Mouse (Mus musculus) mouse embryonic stem cell (cell line): ENCODE measurements around the gene Mvb12a.
"Not testable (repeated sequence)": the region's sequence is repeated elsewhere in the genome, so short reads cannot be mapped to it uniquely, and the experiment has no call there.

Experiments used
- in situ Hi-C, 2 experiments: fragments of 300-500 bp; cut with MboI; formaldehyde crosslinking; loops; 1 replicate in 1 of 2; 3 replicates in 1 of 2; pipeline ENCODE4 v1.14.3; 2019 to 2020; ENCODE audit warnings: low sequenced_read_pairs in 2 of 2, low pct_unique_long_range_greater_than_20kb in 1 of 2, mixed read lengths in 1 of 2; ENCODE audit not compliant: unreplicated experiment in 1 of 2

The Mvb12a gene

GRCm38 (mm10) chr8:71542632-71543343 is at the start of gene Mvb12a:
TSS of gene Mvb12a (plus strand) at chr8:71542922.
- in situ Hi-C loops = no loop called here

- in situ Hi-C loops = no loop called here
Measured at GRCm38 (mm10) chr8:71495039-71495438, 47.7 kb upstream of the Mvb12a start.

GRCm38 (mm10) chr8:71495811-71496210 is 46.9 kb upstream of the Mvb12a start:
- in situ Hi-C loops = no loop called here

- in situ Hi-C loops = no loop called here
Measured at GRCm38 (mm10) chr8:71496481-71496880, 46.2 kb upstream of the Mvb12a start.

- in situ Hi-C loops = no loop called here
Measured at GRCm38 (mm10) chr8:71497077-71497645, 45.6 kb upstream of the Mvb12a start.

- in situ Hi-C loops = no loop called here
Measured at GRCm38 (mm10) chr8:71497881-71498501, 44.7 kb upstream of the Mvb12a start.

- in situ Hi-C loops = no loop called here
Measured at GRCm38 (mm10) chr8:71498816-71499690, 43.7 kb upstream of the Mvb12a start.

DNA sequence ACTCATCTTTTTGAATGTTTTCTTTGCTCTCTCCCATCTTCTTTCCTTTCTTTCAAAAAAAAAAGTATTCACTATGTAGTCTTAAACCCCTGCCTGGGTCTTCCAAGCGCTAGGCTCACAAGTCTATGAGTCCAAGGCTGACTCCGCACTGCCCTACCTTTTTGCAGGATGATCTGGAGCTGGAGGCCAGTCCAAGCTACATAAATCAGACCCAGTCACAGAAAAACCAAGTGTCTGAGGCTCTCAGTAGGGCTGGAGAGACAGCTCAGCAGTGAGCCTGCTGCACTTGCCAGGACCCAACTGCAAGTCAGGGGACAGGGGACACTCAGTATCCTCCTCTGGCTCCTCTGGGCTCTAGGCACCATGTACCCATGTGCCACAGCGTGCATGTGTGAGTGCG is 38.4 kb upstream of the Mvb12a start:
- in situ Hi-C loops = no loop called here

DNA sequence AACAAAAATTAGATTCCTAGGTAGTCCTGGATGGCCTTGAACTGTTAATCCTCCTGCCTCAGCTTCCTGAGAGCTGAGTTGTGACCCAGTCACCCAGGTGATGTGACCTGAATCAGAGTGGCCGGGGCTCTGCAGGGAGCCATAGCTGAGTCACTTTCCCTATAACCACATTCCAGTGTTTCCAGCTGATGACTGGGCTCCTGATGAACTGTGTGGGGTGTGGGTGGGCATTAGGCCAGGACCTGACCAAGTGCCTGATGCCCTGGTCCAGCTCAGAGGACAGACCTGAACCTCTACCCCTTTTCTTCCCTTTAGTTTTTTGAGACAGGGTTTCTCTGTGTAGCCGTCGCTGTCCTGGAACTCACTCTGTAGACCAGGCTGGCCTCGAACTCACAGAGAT is 37.4 kb upstream of the Mvb12a start:
- in situ Hi-C loops = no loop called here

DNA sequence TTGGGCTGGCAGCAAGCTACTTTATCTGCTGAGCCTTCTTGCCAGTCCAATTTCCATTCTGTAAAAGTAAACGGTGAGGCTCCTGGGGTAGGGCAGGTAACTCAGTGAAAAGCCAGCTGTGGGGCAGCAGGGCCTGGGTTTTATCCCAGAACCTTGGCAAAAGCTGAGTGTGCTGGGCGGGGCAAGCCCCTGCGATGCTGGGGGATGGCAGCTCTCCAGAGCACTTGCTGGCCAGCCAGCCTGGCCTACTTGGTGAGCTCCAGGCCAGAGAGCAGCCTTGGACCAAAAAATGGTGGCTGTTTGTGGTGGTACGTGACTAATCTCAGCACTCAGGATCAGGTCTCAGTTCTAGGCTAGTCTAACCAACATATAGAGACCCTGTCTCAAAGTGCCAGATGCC is 36.7 kb upstream of the Mvb12a start:
- in situ Hi-C loops = no loop called here

DNA sequence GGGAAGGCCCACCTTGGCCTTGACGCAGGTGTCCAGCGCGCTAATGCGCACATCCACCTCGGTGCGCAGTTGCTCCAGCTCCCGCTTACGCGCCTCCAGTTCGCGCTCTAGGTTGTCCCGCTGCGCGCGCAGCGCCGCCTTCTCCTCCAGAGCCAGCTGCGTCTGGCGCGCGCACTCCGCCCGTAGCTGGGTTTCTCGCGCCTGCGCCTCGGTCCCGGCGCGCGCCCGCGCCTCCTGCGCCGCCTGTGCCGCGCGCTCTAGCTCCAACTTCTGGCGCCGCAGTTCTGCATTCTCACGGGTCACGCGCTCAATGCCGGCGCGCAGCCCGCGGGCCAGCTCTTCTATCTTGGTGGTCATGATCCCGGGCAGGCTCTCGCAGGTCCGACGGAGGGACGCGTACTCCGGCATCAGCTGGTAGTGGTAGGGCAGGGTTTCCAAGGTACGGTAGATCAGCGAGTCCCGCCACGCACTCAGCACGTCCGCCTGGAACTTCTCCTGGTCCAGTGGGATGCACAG is 35.1 kb upstream of the Mvb12a start:
- in situ Hi-C loops = no loop called here

GRCm38 (mm10) chr8:71509316-71509715 is 33.4 kb upstream of the Mvb12a start:
- in situ Hi-C loops = no loop called here

DNA sequence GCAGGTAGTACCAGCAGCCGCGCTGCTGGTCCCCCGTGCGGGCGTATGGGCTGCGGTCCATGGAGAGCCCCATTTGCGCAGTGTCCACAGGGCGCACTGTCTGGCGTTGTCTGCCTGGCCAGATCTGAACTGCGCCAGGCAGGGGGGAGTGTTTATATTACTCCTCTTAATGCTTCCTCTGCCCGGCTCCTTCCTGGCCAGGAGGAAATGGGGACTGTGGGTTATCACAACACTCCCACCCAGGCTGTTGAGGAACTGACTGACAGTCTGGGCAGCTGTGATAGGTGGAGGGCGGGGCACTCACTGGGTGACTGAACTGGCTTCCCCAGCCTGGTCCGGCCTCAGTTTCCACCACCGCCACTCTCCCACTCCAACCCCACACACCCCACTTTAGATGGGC is 31.1 kb upstream of the Mvb12a start, which contains the start of gene Plvap:
Plvap (minus strand) TSS at position 109 of the 400 bp plus-strand sequence.
- in situ Hi-C loops = no loop called here

- in situ Hi-C loops = no loop called here
Measured at GRCm38 (mm10) chr8:71513018-71513754, 29.5 kb upstream of the Mvb12a start.

DNA sequence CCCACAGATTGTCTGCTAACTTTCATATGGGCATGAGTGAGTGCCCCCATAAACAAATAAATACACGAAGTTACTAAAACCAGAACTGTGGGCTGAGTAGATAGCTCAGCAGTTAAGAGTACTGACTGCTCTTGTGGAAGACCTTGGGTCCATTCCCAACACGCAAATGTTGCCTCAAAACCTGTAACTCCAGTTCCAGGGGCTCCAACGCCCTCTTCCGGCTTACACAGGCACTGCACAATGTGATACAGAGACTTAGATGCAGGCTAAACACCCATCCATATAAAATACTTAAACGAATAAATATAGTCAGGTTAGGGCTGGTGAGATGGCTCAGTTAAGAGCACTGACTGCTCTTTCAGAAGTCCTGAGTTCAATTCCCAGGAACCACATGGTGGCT is 27.7 kb upstream of the Mvb12a start:
- in situ Hi-C loops = no loop called here

DNA sequence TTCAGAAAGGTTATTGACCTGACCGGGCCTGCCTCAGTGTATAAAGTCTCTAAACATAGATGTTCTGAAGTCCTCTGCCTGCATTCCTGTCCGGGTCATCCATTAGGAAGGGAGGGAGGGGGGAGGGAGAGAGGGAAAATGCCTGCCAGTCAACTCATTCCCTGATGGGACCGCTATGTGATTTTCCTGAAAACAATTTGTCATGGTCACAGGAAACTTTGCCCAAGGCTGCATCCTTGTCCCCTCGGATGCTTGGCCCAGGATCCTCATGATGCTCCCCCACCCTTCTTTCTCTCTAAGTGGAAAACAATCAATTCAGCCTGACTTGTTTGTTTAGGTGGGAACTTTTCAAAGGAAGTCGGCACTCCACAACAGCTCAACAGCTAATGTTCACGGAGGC is 25.9 kb upstream of the Mvb12a start:
- in situ Hi-C loops = no loop called here

- in situ Hi-C loops = not testable (repeated sequence)
Measured at GRCm38 (mm10) chr8:71519037-71519825, 23.5 kb upstream of the Mvb12a start.
